Mouse (Mus musculus) hindbrain, embryonic 13.5 days (tissue): Measurements from ENCODE around the gene Ndc1. TPM values are rescaled to one million over a fixed set of nuclear protein-coding genes. Genes with fewer than 3 reads are reported as not detected.

Experiments
- ATAC-seq: fragments of 200-750 bp; cut with Nextera tagmentation; 2 replicates; pipeline ENCODE4 v1.8.0; 2017; ENCODE audit warnings: moderate TSS enrichment; ENCODE audit not compliant: low FRiP score
- H3K27ac ChIP-seq: fragments of 300-500 bp; sonication (generic); 2 replicates; pipeline ENCODE4 v1.5.1; 2015; ENCODE audit warnings: inconsistent platforms, mild to moderate bottlenecking, moderate library complexity
- H3K27me3 ChIP-seq: fragments of 300-500 bp; sonication (generic); 2 replicates; pipeline ENCODE4 v1.6.1; 2015; ENCODE audit warnings: mild to moderate bottlenecking, inconsistent platforms
- H3K36me3 ChIP-seq: fragments of 300-500 bp; sonication (generic); 2 replicates; pipeline ENCODE4 v1.6.1; 2015; ENCODE audit warnings: mild to moderate bottlenecking, inconsistent platforms
- H3K4me1 ChIP-seq: fragments of 300-500 bp; sonication (generic); replicated peaks from 2 replicates; pipeline ENCODE4 v1.6.1; 2015; ENCODE audit warnings: inconsistent platforms
- H3K4me2 ChIP-seq: fragments of 300-500 bp; sonication (generic); 2 replicates; pipeline ENCODE4 v1.6.1; 2015; ENCODE audit warnings: inconsistent platforms, mild to moderate bottlenecking, moderate library complexity
- H3K4me3 ChIP-seq: fragments of 300-500 bp; sonication (generic); 2 replicates; pipeline ENCODE4 v1.5.1; 2015; ENCODE audit warnings: mild to moderate bottlenecking, inconsistent platforms
- H3K9ac ChIP-seq: fragments of 300-500 bp; sonication (generic); 2 replicates; pipeline ENCODE4 v1.6.1; 2015; ENCODE audit warnings: mild to moderate bottlenecking, inconsistent platforms
- H3K9me3 ChIP-seq: fragments of 300-500 bp; sonication (generic); 2 replicates; pipeline ENCODE4 v1.6.1; 2016; ENCODE audit warnings: inconsistent platforms
- WGBS: fragments of 180-500 bp; shearing (Covaris S2); methylation state at CpG from one replicate; pipeline ENCODE4 v1.1.7; 2015; 5-methylcytosine and 5-hydroxymethylcytosine counted together
- polyA plus RNA-seq: library from polyadenylated mRNA; unstranded; fragments of >200 nt; fragmentation: Nextera tagmentation; extraction: Ambion mirVana; gene quantifications from 2 replicates; pipeline ENCODE4 v1.2.1, GENCODE M21; 2015

Ndc1 gene
- polyA plus RNA-seq: 17.3 and 18.5 TPM in 2 replicates

DNA sequence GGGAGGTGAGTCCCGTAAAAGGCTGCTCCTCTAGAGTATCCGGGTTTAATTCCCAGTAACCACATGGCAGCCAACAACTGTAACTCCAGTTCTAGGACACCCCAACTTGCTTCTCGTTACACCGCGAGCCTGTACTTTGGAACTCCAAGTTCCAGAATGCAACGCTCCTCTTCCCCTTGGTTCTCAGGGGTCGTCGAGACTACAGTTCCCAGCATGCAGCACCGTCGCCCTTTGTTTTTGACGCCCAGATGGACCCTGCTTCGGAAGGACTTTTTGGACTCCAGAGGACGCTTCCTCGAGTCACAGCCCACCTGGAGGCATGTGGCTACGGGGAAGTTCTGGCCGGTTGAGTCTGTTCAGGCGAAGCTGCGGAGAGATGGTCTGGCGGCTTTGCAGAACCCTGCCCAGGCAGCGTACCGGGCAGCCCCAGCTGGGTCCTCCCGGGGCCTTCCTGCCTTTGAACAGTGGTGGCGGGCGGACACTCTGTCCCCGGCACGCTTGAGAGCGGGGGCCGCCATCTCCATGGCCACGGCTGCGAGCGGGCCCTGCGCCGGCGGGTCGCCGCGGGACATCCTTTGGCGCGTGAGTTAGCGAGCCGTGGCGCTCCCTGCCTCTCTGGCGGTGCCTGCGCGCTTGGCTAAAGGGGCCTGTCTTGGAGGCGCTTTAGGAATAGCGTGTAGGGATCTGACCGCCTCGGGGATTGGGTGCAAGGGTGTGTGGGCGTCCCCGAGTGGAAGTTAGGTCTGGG lies at the start of gene Ndc1:
Gene Ndc1, plus strand, starts transcription at position 218 of the 748 bp plus-strand sequence.
- peak within 1 kb of the TSS; percentile 81 for H3K4me3 ChIP-seq
- WGBS: under 1% methylated on average over 51 of the region's 51 CpGs
- H3K4me1 ChIP-seq: peaks cover 10% of the 10 kb centered on the region
- peak within 1 kb of the TSS; percentile 94 for H3K27ac ChIP-seq
- H3K27me3 ChIP-seq: no peaks in the 10 kb centered on the region
- no peaks in the 10 kb centered on the region for H3K9me3 ChIP-seq
- peak; percentile 99 for ATAC-seq
- H3K4me2 ChIP-seq: peak within 1 kb of the TSS; percentile 70
- H3K9ac ChIP-seq: peak within 1 kb of the TSS; percentile 85
- H3K36me3 ChIP-seq: peaks cover 9% of the 10 kb centered on the region; the same call in 1 of the 2 replicates

DNA sequence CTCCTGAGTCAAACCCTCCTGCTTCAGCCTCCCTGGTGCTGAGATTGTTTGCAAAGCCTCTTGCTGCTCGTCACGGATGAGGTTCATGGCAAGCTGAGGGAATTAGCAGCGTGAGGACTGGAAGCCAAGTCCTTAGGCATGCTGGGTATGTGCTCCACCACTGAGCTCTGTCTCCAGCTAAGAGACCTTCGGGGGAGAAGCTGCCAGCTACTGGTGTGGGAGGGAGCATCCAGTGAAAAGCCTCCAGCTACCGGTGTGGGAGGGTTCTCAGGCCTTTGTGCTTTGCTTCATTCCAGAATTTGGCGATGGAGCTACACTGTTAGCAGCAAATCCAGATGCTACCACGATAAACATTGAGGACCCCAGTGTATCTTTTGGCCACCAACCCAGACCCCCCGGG lies 48.9 kb upstream of the Ndc1 start:
- H3K27me3 ChIP-seq: no peaks in the 10 kb centered on the region
- peaks cover 11% of the 10 kb centered on the region for H3K4me1 ChIP-seq
- H3K4me2 ChIP-seq: no peak overlapping the region
- 80% methylated on average over 8 of the region's 8 CpGs for WGBS
- ATAC-seq: no peak
- no peak overlapping the region for H3K9ac ChIP-seq
- H3K36me3 ChIP-seq: peaks cover 74% of the 10 kb centered on the region
- no peaks in the 10 kb centered on the region for H3K9me3 ChIP-seq
- H3K27ac ChIP-seq: no peak overlapping the region
- H3K4me3 ChIP-seq: no peak overlapping the region

DNA sequence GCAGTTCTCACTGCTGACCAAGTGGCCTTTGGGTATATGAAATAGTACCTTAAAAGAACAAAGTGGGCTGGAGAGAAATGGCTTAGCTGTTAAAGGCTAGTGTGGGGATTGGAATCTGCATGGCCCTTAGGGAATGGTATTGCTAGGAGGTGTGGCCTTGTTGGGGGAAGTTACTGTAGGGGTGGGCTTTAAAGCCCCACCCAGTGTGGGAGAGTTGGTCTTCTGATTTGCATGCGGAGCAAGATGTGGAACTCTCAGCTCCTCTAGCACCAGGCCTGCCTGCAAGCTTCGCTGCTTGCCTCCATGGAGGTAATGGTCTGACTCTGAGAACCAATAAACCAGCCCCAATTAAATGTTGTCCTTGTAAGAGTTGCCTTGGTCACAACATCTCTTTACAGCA lies 46.5 kb upstream of the Ndc1 start:
- H3K27ac ChIP-seq: no peak overlapping the region
- ATAC-seq: no peak
- H3K9me3 ChIP-seq: no peaks in the 10 kb centered on the region
- H3K27me3 ChIP-seq: no peaks in the 10 kb centered on the region
- H3K4me2 ChIP-seq: no peak overlapping the region
- H3K4me3 ChIP-seq: no peak overlapping the region
- H3K9ac ChIP-seq: no peak overlapping the region
- WGBS: 85% methylated on average over 2 of the region's 2 CpGs
- H3K4me1 ChIP-seq: no peaks in the 10 kb centered on the region
- peaks cover 80% of the 10 kb centered on the region for H3K36me3 ChIP-seq

DNA sequence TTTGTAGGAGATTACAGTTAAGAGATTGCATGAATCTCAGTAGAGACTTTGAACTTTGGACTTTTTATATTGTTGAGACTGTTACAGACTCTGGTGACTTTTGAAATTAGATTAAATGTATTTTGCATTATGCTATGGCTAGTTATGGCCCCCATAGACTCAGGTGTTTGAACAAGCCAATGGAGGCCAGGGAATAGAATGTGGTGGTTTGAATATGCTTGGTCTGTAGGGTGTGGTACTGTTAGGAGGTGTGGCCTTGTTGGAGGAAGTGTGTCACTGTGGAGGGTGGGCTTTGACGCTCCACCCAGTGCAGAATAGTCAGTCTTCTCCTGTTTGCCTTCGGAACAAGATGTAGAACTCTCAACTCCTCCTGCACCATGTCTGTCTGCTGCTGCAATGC lies 44.5 kb upstream of the Ndc1 start:
- peaks cover 73% of the 10 kb centered on the region for H3K36me3 ChIP-seq
- 95% methylated on average over 2 of the region's 2 CpGs for WGBS

DNA sequence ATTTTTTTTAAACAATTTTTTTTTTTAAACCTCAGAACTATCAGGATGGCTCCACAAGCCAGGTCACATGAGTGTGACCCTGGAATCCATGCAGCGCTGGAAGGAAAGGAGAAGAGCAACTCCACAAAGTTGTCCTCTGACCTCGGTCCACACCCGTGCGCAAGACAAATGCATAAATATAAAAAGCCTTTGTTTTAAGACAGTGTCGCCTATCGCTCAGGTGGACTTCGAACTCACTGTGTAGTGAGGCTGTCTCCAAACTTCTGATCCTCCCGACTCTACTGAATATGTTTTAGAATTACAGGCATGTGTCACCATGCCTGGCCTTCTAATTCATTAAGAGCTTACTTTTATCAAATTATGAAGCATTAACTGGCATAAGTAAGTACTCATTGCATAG lies 39.1 kb upstream of the Ndc1 start:
- no peaks in the 10 kb centered on the region for H3K27me3 ChIP-seq
- WGBS: 94% methylated on average over 8 of the region's 8 CpGs
- H3K36me3 ChIP-seq: peaks cover 39% of the 10 kb centered on the region
- H3K4me2 ChIP-seq: no peak overlapping the region
- no peak for ATAC-seq
- no peaks in the 10 kb centered on the region for H3K9me3 ChIP-seq
- H3K27ac ChIP-seq: no peak overlapping the region
- H3K9ac ChIP-seq: no peak overlapping the region
- no peaks in the 10 kb centered on the region for H3K4me1 ChIP-seq
- H3K4me3 ChIP-seq: no peak overlapping the region

More for the DNA sequence above, 44.5 kb upstream of the Ndc1 start:
- Histone ChIP-seq H3K4me3 (no peak overlapping the region), H3K27ac (no peak overlapping the region), H3K9ac (no peak overlapping the region), H3K9me3 (no peaks in the 10 kb centered on the region), H3K4me2 (no peak overlapping the region), H3K27me3 (no peaks in the 10 kb centered on the region), H3K4me1 (no peaks in the 10 kb centered on the region)
- ATAC-seq: no peak

DNA sequence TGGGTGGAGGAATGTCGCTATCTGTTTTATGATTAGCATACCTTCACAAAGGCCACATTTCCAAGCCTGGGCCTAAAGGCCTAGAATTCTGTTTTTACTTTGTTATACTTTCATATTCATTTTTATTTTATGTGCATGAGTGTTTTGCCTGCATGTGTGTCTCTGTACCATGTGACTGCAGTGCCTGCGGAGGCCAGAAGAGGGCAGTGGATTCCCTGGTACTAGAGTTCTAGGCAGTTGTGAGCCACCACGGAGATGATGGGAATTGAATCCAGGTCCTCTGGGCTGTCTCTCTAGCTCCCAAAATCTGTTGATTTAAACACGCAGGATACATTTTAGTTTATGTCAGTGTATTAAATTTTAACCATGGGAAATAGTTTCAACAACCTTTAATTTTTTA lies 34.1 kb upstream of the Ndc1 start:
- Histone ChIP-seq H3K9me3 (no peaks in the 10 kb centered on the region), H3K4me1 (no peaks in the 10 kb centered on the region), H3K4me3 (no peak overlapping the region), H3K27me3 (no peaks in the 10 kb centered on the region), H3K4me2 (no peak overlapping the region), H3K9ac (no peak overlapping the region), H3K27ac (no peak overlapping the region), H3K36me3 (peaks cover 37% of the 10 kb centered on the region)
- 94% methylated on average over 4 of the region's 4 CpGs for WGBS
- ATAC-seq: no peak

DNA sequence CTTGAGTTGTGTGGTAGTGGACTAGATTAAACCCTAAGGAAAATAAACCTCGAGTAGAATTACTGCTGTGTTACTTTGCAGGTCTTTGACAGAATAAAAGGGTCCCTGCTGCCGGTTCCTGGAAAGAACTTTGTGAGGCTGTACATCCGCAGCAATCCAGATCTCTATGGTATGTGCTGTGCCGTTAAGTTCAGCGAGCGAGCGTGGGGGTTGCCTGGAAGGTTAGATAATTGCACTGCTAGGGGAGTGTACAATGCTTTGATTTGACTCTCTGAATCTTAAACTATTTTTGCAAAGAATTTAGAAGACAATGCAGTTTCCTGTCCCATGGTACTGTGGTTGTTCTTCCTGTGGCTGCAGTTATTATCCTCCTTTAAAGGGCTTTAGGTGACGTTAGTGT lies 31.2 kb upstream of the Ndc1 start:
- Histone ChIP-seq H3K27ac (no peak overlapping the region), H3K4me1 (no peaks in the 10 kb centered on the region), H3K27me3 (no peaks in the 10 kb centered on the region), H3K9me3 (no peaks in the 10 kb centered on the region), H3K36me3 (peaks cover 26% of the 10 kb centered on the region), H3K9ac (no peak overlapping the region), H3K4me3 (no peak overlapping the region), H3K4me2 (no peak overlapping the region)
- ATAC-seq: no peak
- 88% methylated on average over 8 of the region's 8 CpGs for WGBS

DNA sequence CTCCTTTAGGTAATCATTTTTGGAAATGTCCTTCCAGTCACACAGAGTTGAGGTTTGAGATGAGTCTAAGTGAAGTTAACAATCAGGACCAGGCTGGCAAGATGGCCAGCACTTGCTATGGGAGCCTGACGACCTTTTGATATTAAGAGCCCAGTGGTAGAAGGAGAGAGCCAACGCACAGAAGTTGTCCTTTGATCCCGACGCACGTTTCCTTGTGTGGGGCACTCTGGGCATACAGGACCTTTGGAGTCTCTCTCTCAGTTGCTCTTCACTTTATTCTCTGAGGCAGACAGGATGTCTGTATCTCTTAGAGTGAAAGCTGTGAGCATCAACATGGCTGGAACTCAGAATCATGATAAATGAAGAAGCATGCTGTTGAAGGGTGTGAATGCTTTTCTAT lies 30.1 kb upstream of the Ndc1 start:
- Histone ChIP-seq H3K27ac (no peak overlapping the region), H3K9ac (no peak overlapping the region), H3K4me2 (no peak overlapping the region), H3K27me3 (no peaks in the 10 kb centered on the region), H3K9me3 (no peaks in the 10 kb centered on the region), H3K4me1 (no peaks in the 10 kb centered on the region), H3K4me3 (no peak overlapping the region), H3K36me3 (peaks cover 30% of the 10 kb centered on the region)
- WGBS: 89% methylated on average over 5 of the region's 5 CpGs
- ATAC-seq: no peak

DNA sequence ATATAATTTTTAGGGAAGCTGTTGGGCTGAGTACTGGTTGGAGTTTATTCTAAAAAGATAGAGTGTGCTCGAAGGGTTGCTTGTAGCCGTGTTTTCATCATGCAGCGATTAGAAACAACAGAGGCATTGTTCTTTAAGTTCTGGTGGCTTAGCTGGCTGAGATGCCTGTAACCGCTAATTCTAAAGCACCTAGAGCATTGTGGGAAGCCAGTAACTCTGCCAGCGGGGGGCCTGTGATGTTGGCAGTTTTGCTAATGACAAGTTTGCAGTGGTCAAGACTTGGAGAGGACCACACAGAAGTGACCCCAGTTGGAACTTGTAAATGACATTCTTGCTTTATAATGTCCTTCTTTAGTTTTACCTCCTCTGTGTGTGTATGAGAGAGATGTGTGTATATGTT lies 26.2 kb upstream of the Ndc1 start:
- 48% methylated on average over 5 of the region's 5 CpGs for WGBS
- no peak for ATAC-seq
- Histone ChIP-seq H3K9me3 (no peaks in the 10 kb centered on the region), H3K36me3 (peaks cover 36% of the 10 kb centered on the region), H3K9ac (no peak overlapping the region), H3K27ac (peak overlapping the region; percentile 30; the same call in 1 of the 2 replicates), H3K27me3 (no peaks in the 10 kb centered on the region), H3K4me1 (no peaks in the 10 kb centered on the region), H3K4me2 (no peak overlapping the region), H3K4me3 (no peak overlapping the region)

DNA sequence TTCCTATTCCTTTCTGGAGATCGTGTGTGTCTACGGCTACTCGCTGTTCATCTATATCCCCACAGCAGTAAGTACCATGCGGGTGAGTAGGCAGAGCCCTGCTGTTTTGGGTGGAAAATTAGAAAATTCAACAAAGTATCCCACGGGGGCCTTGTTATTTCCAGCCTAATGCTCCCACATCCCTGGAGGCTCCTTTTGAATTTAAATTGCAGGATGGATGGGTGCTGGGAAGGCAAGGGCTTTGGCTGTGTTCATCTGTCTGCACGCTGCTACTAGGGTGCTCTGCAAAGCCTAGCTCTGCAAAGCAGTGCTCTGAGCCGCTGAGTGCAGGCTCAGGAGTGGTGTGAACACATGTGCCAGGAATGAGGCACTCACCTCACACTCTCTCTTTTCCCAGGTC lies 23.0 kb upstream of the Ndc1 start:
- Histone ChIP-seq H3K27me3 (no peaks in the 10 kb centered on the region), H3K4me2 (no peak overlapping the region), H3K36me3 (peaks cover 28% of the 10 kb centered on the region), H3K27ac (no peak overlapping the region), H3K9ac (no peak overlapping the region), H3K4me3 (no peak overlapping the region), H3K4me1 (peaks cover 13% of the 10 kb centered on the region), H3K9me3 (no peaks in the 10 kb centered on the region)
- 76% methylated on average over 7 of the region's 7 CpGs for WGBS
- ATAC-seq: no peak

DNA sequence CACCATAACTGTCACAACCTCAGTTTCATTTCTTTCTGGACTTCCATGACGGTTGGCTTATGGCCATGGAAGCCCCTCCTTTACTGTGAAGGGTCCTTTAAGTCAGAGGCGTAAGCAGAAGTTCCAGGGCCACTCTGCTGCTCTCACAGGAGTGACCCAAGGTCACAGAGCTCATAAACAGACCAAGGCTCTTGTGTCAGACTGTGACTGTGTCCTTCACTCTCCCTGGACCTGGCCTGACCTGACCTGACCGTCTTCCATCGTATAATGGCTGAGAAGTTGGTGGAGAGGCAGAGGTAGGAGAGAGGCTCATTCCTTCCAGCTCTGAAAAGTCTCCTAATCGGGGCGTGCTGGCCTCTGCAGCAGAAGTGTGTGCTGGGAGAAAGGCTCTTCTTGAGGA lies 20.4 kb upstream of the Ndc1 start:
- Histone ChIP-seq H3K4me1 (peaks cover 13% of the 10 kb centered on the region), H3K9ac (no peak overlapping the region; the same call in 1 of the 2 replicates), H3K4me3 (no peak overlapping the region), H3K36me3 (peaks cover 36% of the 10 kb centered on the region), H3K27me3 (no peaks in the 10 kb centered on the region), H3K9me3 (no peaks in the 10 kb centered on the region), H3K4me2 (no peak overlapping the region), H3K27ac (no peak overlapping the region)
- no peak for ATAC-seq
- WGBS: 87% methylated on average over 6 of the region's 6 CpGs

DNA sequence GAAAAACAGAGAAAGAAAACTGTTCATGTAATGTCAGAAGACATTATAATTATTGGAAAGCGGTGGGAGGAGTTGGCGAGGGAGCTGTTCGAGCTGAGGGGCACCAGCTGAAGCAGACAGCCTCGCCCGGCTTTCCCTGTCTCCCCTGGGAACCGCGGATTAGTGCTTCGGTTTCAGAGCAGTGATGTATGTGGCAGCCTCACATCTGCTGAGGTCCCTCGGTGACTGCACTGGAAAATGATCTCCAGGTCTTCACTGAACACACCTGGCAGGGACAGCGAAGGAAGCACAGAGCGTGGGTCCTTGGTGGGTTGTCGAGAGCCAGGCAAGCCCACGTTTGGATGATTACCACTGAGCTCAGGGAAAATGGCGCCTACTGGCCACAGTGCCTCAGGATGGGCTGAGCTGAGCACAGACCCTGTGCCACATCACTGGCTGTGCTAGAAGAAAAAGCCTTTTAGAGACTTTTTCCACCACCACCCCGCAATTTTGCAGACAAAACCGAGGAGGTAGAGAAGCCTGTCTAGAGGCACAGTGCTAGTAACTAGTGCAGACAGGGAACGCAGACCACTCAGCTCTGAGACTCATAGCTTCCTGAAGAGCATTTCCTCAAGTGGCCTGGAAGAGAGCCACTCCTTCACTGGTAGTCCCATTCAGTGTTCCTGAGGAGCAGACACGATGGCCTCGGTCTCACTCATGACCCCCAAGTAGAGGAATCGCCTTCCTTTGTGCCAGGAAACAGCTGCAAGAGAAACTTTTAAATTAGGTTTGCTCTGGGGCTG lies 18.9 kb upstream of the Ndc1 start:
- Histone ChIP-seq H3K36me3 (peaks cover 41% of the 10 kb centered on the region), H3K4me3 (no peak overlapping the region), H3K27me3 (no peaks in the 10 kb centered on the region), H3K27ac (peak overlapping the region; percentile 69), H3K9me3 (no peaks in the 10 kb centered on the region), H3K4me2 (no peak overlapping the region), H3K9ac (peak overlapping the region; percentile 13; the same call in 1 of the 2 replicates), H3K4me1 (peaks cover 14% of the 10 kb centered on the region)
- ATAC-seq: peak; percentile 46; the same call in 1 of the 2 replicates
- WGBS: 60% methylated on average over 20 of the region's 20 CpGs
